Mouse (Mus musculus): ENCODE results near the gene Pth. TPM values are rescaled to one million over a fixed set of nuclear protein-coding genes. Genes with fewer than 3 reads are reported as not detected.

Pth gene
- polyA plus RNA-seq, 1 experiment from 2014 or later = not detected

Other genes starting within 250 kb of the Pth start
- 14.4 and 17.7 TPM in 2 replicates for gene Arntl, start 181.1 kb downstream of the Pth start, polyA plus RNA-seq (2015; fragmentation: Nextera tagmentation; extraction: Ambion mirVana)
- gene Btbd10, start 19.2 kb downstream of the Pth start, polyA plus RNA-seq (2015; fragmentation: Nextera tagmentation; extraction: Ambion mirVana) = 67.2 and 74.4 TPM in 2 replicates
- gene Far1, start 125.3 kb upstream of the Pth start, polyA plus RNA-seq (2015; fragmentation: Nextera tagmentation; extraction: Ambion mirVana) = 61.2 and 63.7 TPM in 2 replicates

Measured in neural tube, embryonic 15.5 days (tissue).